Mouse (Mus musculus): ENCODE measurements at regions not wholly inside any gene's neighbourhood (a gene's known extent, or its start where the extent isn't known, plus 50 kb on each side); places are given as distances from the start of the nearest gene placed in this dataset.

DNA sequence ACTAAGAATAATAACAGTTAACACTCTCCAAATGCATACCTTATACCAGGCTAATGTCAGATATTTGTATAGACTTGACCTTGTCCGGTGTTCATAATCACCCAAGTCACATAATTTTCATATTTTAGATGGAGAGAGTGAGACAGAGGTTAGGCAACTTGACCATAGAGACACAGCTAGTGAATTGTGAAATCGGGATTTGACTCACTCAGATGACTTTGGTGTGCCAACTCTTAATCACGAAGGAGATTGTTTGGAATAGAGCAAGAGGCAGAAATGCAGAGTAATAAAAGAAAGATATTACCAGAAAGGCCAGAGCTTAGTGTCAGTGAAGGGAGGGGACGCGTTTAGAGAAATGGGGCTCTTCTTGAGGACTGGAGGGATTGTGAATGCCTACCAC, 152.2 kb downstream of the Tmem26 start:
- TF ChIP-seq CTCF (IDR thresholded peaks at IDR 0.05; ENCODE audit: low read depth, low read length) = no peak
- TF ChIP-seq GATA1 (IDR thresholded peaks at IDR 0.05; ENCODE audit: borderline replicate concordance, low read length) = no peak
- TF ChIP-seq POLR2AphosphoS5 (IDR thresholded peaks at IDR 0.05; ENCODE audit: insufficient replicate concordance, low read depth, low read length) = no peak
- TF ChIP-seq TAL1 (conservative IDR thresholded peaks at IDR 0.05; ENCODE audit: low read depth, low read length) = no peak

All from G1E (cell line).